Mouse (Mus musculus): Measurements from ENCODE around the gene Brd3.

Gene Brd3

DNA sequence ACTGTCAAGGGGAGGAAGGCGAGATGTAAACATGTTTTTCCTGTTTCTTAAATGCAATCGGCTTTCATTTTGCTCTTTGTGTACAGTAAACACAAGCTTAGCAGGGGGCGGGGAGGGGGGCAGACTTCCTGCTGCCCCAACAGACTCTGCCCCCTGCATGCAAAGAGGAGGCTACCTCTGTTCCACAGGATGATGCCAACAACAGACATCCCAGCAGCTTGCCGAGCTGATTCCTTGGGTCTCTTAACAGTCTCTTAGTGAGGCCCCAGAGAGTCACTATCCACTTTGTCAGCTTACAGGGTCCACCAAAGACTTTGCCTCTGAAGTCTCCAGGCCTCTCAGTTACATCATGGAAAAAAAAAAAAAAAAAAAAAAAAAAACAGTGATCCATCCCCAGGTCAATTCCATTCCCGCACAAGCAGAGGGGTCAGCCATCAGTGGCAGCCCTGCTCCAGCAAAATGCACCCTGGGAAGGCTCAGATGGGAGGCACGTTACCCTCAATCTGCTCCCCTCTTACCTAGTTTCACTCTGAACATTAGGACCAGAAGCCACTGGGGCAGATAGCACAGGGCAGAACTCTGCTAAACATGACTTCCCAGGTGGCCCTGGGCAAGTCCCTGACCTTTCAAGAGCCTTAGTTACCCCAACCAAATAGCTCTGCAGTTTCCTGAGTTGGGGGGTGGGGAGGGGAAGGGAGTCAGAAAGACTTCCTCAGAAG, 102.9 kb downstream of the Brd3 start:
- no peak for DNase-seq (ENCODE audit: extremely low read depth, low read depth, low spot score)

GRCm38 (mm10) chr2:27401544-27401943, 105.9 kb downstream of the Brd3 start:
- no peak for DNase-seq (ENCODE audit: extremely low read depth, low read depth, low spot score)

GRCm38 (mm10) chr2:27400083-27400482, 107.4 kb downstream of the Brd3 start:
- DNase-seq (ENCODE audit: extremely low read depth, low read depth, low spot score), result no peak

DNA sequence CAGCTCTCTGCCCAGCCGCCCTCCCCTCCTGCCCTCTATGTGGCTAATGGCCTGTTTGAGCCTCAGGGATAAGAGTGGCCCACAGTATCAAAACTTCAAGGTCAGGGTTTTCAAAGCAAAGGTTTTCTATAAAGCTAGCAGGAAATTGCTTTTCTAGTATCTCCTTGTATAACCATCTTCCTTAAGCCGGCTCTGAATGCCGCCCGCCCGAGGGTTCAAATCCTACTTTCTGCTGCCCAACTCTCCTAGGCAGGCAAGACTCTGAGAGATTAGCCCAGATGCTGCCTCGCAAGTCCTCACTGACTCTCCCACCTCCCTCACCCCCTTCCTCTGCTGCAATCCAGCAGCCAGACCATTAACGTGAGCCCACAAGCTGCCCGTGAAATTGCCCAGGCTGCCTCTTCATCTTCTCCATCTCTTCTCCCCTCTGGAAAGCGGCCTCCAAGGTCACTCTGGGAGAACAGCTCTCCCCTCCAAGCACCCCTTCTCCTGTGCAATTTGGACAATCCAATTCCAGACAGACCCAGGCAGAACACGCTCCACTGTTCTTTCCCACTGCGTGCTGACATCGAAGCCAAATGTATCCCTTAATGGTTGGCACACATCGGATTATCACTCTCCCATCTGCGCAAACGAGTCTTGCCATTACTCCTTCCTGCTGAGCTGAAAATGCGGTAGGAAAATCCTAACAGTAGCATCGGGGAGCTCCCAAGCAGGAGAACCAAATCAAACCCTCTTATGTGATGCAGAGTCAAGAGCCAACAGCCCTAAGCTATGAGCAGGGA, 110.6 kb downstream of the Brd3 start:
- DNase-seq (ENCODE audit: extremely low read depth, low read depth, low spot score), result no peak
